Mouse (Mus musculus) erythroblast, embryonic 14.5 days (primary cell): ENCODE measurements around the gene Ramac. TPM values are rescaled to one million over a fixed set of nuclear protein-coding genes. Genes with fewer than 3 reads are reported as not detected.

Experiments
- H3K27me3 ChIP-seq: 2 replicates; pipeline ENCODE4 v1.6.1; 2012; ENCODE audit warnings: inconsistent platforms; ENCODE audit not compliant: control insufficient read depth
- H3K36me3 ChIP-seq: 2 replicates; pipeline ENCODE4 v1.6.1; 2012; ENCODE audit warnings: mild to moderate bottlenecking, inconsistent platforms; ENCODE audit not compliant: control insufficient read depth
- H3K4me1 ChIP-seq: 2 replicates; pipeline ENCODE4 v1.6.1; 2012; ENCODE audit warnings: inconsistent platforms; ENCODE audit not compliant: control insufficient read depth
- H3K4me3 ChIP-seq: replicated peaks from 2 replicates; pipeline ENCODE3; 2012; ENCODE audit warnings: moderate library complexity, mild to moderate bottlenecking, inconsistent platforms
- H3K9me3 ChIP-seq: 2 replicates; pipeline ENCODE4 v1.6.1; 2012; ENCODE audit warnings: low read length, inconsistent platforms, mixed read lengths; ENCODE audit not compliant: control insufficient read depth
- GATA1 ChIP-seq: IDR thresholded peaks from 2 replicates; pipeline ENCODE4 v1.6.1; 2012; ENCODE audit warnings: low read length, inconsistent platforms, mixed read lengths
- TAL1 ChIP-seq: IDR thresholded peaks from 3 replicates; pipeline ENCODE4 v1.6.1; 2012; ENCODE audit warnings: low read length, inconsistent platforms, mixed read lengths
- polyA plus RNA-seq: library from polyadenylated mRNA; stranded (reverse); fragments of >175 nt; gene quantifications from 2 replicates; pipeline ENCODE4 v1.2.3, GENCODE M21; 2012

Gene Ramac
- polyA plus RNA-seq, result 1.7 and 2.3 TPM in 2 replicates

DNA sequence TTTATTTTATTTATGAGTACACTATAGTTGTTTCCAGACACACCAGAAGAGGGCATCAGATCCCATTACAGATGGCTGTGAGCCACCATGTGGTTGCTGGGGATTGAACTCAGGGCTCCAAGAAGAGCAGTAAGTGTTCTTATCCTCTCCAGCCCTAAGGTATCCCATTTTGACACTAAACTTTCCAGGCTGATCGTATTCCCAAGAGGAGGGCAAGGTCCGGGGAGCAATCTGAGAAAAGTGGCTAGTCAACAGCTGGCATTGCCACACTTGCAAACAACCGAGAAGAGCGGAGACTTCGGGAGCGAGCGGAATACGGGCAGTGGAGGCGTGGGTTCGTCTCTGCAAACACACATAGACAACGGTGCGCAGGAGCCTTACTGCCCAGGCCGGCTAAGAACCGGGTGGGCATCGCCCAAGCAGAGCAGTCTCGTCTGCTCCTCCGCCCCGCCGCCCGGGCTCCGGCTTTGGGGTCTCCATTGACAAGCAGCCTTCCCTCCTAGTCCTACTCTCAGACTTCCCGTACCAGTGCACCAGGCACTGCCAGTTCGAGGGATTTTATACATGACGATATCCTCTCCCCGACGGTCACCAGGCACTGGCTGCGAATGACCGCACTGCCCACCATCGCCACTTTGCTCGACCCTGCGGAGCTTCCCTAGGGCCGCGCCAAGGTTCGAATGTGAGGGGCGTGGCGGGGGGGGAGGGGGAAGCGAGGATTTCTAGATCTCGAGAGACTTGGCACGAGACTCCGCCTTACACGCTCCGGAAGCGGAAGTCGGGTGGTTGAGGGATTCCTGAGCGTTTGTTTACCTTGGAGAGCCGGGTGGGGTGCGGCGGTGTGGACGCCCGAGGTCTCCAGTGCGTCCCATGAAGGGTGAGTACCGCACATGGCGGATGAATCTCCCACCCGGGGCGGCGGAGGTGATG is at the start of gene Ramac:
Ramac (plus strand) TSS at position 746 of the 930 bp plus-strand sequence.
- peaks cover 2% of the 10 kb centered on the region for H3K36me3 ChIP-seq
- H3K27me3 ChIP-seq, result no peaks in the 10 kb centered on the region
- TF ChIP-seq GATA1, result no peak
- TF ChIP-seq TAL1, result no peak
- H3K4me3 ChIP-seq, result peak within 1 kb of the TSS; percentile 74
- H3K9me3 ChIP-seq, result no peaks in the 10 kb centered on the region; the same call in 1 of the 2 replicates
- H3K4me1 ChIP-seq, result peaks cover 31% of the 10 kb centered on the region

DNA sequence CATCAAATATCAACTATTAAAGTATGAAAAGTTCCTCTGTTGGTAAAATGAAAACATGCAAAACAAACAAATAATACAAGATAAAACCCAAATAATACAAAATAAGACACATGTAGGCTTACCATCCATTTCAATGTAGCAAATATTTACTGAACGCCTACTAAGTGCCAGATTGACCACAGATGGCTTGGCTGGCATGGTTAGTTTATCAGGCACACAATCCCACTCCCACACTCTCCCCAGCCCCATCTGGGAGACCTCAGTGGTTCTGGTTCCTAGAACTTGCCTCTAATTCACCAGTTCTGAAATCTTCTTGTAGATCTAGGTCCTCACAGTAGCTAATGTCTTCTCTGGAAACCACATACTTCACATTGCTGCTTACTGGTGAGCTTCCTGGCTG is 44.1 kb upstream of the Ramac start:
- peaks cover 10% of the 10 kb centered on the region for H3K9me3 ChIP-seq
- peak overlapping the region; percentile 17 for H3K4me3 ChIP-seq
- H3K27me3 ChIP-seq, result no peaks in the 10 kb centered on the region
- H3K4me1 ChIP-seq, result peaks cover 28% of the 10 kb centered on the region
- TF ChIP-seq TAL1, result no peak
- no peak for TF ChIP-seq GATA1
- H3K36me3 ChIP-seq, result no peaks in the 10 kb centered on the region

DNA sequence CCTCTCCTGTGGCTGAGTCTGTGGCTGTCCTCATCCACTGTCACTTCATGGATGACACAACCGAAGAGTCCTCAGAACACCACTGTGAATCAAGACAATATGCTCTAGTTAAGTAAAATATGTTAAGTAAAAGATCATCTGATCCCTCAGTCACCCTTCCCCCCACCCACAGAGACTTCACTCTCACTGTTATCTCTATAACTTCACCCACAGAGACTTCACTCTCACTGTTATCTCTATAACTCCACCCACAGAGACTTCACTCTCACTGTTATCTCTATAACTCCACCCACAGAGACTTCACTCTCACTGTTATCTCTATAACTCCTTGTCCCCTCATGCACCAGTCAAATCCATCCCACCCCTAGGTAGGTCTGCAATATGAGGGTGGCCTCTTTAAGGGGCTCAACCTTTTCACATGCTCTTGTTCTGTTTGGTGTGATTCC is 43.5 kb upstream of the Ramac start:
- no peak; the same call in 1 of the 2 replicates for TF ChIP-seq GATA1
- peak; percentile 14; the same call in 1 of the 3 replicates for TF ChIP-seq TAL1
- Histone ChIP-seq H3K27me3 (no peaks in the 10 kb centered on the region), H3K4me1 (peaks cover 28% of the 10 kb centered on the region), H3K36me3 (no peaks in the 10 kb centered on the region), H3K9me3 (peaks cover 10% of the 10 kb centered on the region), H3K4me3 (peak overlapping the region; percentile 17)

DNA sequence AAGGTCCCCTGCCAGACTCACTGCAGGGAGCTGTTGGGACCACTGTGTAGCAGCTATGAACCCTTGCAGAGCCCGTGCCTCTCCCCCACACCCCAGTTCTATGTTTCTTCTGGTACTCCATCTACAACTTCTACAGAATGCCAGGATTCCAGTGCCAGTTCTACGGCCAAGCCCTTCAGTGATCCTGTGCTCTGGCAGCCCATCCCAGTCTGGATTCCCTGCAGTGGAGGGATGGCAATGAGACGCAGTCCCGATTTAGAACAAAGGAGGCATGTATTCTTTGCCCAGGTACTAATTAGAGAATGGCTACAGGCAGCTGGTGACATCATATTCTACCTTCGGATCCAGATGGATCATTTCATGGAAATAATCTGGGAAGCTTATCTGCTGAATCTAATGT is 41.5 kb upstream of the Ramac start:
- peaks cover 10% of the 10 kb centered on the region for H3K9me3 ChIP-seq
- peaks cover 36% of the 10 kb centered on the region for H3K4me1 ChIP-seq
- no peak for TF ChIP-seq TAL1
- TF ChIP-seq GATA1, result no peak
- H3K36me3 ChIP-seq, result no peaks in the 10 kb centered on the region
- no peak overlapping the region for H3K4me3 ChIP-seq
- H3K27me3 ChIP-seq, result no peaks in the 10 kb centered on the region

DNA sequence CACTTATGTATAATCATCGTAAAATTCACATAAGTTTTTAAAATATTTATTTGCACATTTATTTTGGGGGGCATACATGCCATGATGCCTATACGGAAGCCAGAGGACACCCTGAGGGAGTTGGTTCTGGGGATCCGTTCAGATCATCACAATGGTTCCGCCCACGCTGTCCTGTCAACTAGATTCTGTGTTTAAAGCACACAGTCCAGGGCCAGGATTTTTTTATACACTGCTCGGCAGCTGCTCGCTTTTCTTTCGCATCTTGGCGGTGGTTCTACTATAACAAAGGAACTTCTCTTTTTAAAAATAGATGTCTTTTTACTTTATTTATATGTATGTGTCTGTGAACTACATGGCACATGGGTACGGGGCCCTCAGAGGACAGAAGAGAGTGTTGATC is 38.9 kb upstream of the Ramac start:
- TF ChIP-seq TAL1 (no peak), GATA1 (no peak)
- Histone ChIP-seq H3K36me3 (no peaks in the 10 kb centered on the region), H3K4me1 (peaks cover 24% of the 10 kb centered on the region)

DNA sequence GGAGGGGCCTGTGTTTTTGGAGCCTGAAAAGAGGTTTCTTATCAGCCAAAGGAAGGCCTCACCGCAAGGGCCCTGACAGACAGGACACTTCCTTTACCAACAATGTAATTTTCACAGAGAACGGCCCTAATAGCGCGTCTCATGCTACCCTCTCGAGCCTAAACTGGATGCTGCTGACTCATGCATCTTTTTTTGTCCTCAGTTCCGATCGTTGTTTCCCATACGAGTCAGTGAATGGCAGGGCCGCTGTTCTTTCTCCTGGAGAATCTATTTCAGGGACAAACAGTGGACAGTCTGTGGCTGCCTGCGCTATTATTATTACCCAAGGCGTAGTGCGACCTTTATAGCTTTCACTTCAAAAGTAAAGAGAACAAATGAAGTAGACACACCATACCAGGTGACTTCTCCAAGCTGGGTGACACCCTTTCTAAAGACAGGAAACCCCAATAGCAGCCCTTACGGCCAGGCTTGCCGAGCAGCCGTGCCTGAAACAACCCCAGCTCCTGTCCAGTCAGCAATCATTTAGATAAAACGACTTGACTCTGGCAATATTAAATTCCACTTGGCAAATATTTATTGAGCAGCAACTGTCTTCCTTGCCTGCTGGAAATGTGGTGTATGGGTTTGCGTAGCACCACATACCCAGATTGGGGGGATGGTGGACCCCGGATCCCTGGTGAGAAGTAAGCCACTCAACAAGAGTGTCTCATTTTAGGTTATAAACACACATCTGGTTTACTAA is 36.6 kb upstream of the Ramac start:
- H3K27me3 ChIP-seq, result no peaks in the 10 kb centered on the region
- H3K9me3 ChIP-seq, result no peaks in the 10 kb centered on the region
- no peak overlapping the region for H3K4me3 ChIP-seq
- no peaks in the 10 kb centered on the region for H3K36me3 ChIP-seq
- TF ChIP-seq GATA1 (no peak), TAL1 (no peak)
- peaks cover 10% of the 10 kb centered on the region for H3K4me1 ChIP-seq

More for the DNA sequence above, 38.9 kb upstream of the Ramac start:
- no peak overlapping the region for H3K4me3 ChIP-seq
- H3K9me3 ChIP-seq, result peaks cover 7% of the 10 kb centered on the region
- no peaks in the 10 kb centered on the region for H3K27me3 ChIP-seq

DNA sequence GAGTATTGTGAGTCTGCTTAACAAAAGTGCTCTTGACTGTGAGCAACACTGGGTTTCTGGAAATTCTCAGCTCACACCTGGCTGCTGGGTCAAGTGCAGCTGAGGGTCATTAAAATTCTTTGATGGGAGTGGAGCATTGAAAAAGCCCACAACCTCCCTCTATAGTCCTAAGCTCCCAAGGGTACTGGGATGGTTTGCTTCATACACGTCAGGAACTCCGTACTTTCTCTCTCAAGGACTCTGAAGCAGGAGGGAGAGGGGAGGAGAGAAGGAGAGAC is 36.1 kb upstream of the Ramac start:
- TF ChIP-seq TAL1 (no peak), GATA1 (no peak)
- Histone ChIP-seq H3K27me3 (no peaks in the 10 kb centered on the region), H3K4me1 (peaks cover 10% of the 10 kb centered on the region), H3K36me3 (no peaks in the 10 kb centered on the region), H3K4me3 (no peak overlapping the region), H3K9me3 (no peaks in the 10 kb centered on the region)

DNA sequence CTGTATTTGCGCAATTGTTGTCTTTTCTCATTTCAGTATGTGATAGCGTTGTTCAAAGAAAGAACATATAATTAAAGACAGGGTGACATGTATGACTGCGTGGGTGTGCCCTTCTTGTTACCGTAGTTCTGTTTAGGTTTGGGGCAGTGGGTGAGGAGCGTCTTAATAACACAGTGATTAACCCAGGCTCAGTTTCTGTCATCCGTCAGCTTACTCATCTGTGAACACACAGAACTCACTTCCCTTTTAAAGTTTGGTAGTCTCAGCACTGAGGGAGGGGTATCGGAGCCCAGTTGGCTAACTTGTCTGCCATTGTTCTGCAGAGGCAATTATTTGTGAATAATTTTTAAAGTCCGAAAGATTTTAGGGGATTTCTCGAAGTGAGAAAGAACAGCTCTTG is 35.0 kb upstream of the Ramac start:
- no peaks in the 10 kb centered on the region for H3K27me3 ChIP-seq
- no peak for TF ChIP-seq TAL1
- TF ChIP-seq GATA1, result no peak
- H3K9me3 ChIP-seq, result no peaks in the 10 kb centered on the region
- peaks cover 8% of the 10 kb centered on the region for H3K4me1 ChIP-seq
- no peaks in the 10 kb centered on the region for H3K36me3 ChIP-seq
- H3K4me3 ChIP-seq, result no peak overlapping the region

DNA sequence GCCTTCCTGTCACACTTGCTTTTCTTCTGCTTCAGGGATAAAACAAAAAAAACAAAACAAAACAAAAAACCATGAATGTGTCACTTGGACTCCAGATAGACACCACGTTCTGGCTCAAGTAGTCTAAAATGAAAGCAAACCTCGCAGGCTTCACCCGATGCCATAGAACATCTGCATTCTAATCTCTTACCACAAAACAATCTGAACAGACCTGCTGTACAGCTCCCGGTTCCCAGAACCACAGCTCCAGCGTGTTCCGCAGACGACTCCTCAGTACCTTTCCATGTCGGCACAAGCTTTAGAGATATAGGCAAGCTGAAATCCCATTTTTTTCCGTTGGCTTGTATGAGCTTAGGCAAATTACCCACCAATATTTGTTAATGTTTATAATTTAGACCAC is 32.9 kb upstream of the Ramac start:
- Histone ChIP-seq H3K27me3 (no peaks in the 10 kb centered on the region), H3K4me1 (peaks cover 8% of the 10 kb centered on the region), H3K9me3 (no peaks in the 10 kb centered on the region), H3K4me3 (no peak overlapping the region), H3K36me3 (no peaks in the 10 kb centered on the region)
- TF ChIP-seq TAL1 (no peak), GATA1 (no peak)
